In genomic region chr16:8667814-8668213, GRCm38 (mm10) we compare ENCODE assay signal across 10 mouse cellular contexts. TPM values are rescaled to one million over a fixed set of nuclear protein-coding genes. Genes with fewer than 3 reads are reported as not detected.
DNase-seq lines count a peak whose midpoint lies in the region; ATAC-seq and TF ChIP-seq lines count a peak whose summit lies in the region.
"Had no signal": no experiment of that assay in that cellular context is flagged by ENCODE, and none has a peak within 500 bp of the region (broad histone marks: within the 10 kb centered on the region; RNA-seq: fewer than 3 reads in every experiment).

No protein-coding gene starts in this region.

- DNase-seq in hindbrain, postnatal 0 days (ENCODE audit: low spot score): no peak
- peak; percentile 40 for DNase-seq in NIH3T3 (ENCODE audit: low read depth)
- DNase-seq in gastrocnemius, postnatal 36 days: no peak
- no peak for DNase-seq in cerebellum, postnatal 14 days
- no peak for DNase-seq in right cerebral cortex, postnatal 14 days

- peak overlapping the region; percentile 35; the same call in 1 of the 2 replicates for H3K9ac ChIP-seq in hindbrain, embryonic 12.5 days
- H3K9ac ChIP-seq in hindbrain, postnatal 0 days (replicated peaks; ENCODE audit: low read length): no peak overlapping the region
- peak overlapping the region; percentile 46 for H3K9ac ChIP-seq in heart, embryonic 12.5 days
- no peak overlapping the region for H3K9ac ChIP-seq in liver, embryonic 16.5 days (ENCODE audit: low read depth, low read length)

- ATAC-seq in hindbrain, embryonic 12.5 days (ENCODE audit: low FRiP score): no peak
- ATAC-seq in hindbrain, postnatal 0 days: no peak
- ATAC-seq in heart, embryonic 12.5 days (ENCODE audit: insufficient number of reproducible peaks, low FRiP score): no peak
- no peak for ATAC-seq in liver, embryonic 16.5 days (ENCODE audit: low read depth)

- intact Hi-C loops in gastrocnemius, postnatal 36 days (cut with DNase I): no loop called here

- H3K36me3 ChIP-seq in hindbrain, embryonic 12.5 days: peaks cover 17% of the 10 kb centered on the region
- no peaks in the 10 kb centered on the region for H3K36me3 ChIP-seq in hindbrain, postnatal 0 days (ENCODE audit: insufficient read depth, low read length)
- H3K36me3 ChIP-seq in heart, embryonic 12.5 days: peaks cover 17% of the 10 kb centered on the region
- peaks cover 17% of the 10 kb centered on the region for H3K36me3 ChIP-seq in liver, embryonic 16.5 days (ENCODE audit: control insufficient read depth, insufficient read depth)

- no peaks in the 10 kb centered on the region for H3K9me3 ChIP-seq in hindbrain, embryonic 12.5 days (replicated peaks)
- no peaks in the 10 kb centered on the region for H3K9me3 ChIP-seq in hindbrain, postnatal 0 days (ENCODE audit: low read length)
- H3K9me3 ChIP-seq in heart, embryonic 12.5 days (replicated peaks): no peaks in the 10 kb centered on the region
- no peaks in the 10 kb centered on the region for H3K9me3 ChIP-seq in liver, embryonic 16.5 days (replicated peaks; ENCODE audit: control insufficient read depth, low read length)

- H3K27me3 ChIP-seq in hindbrain, embryonic 12.5 days: peaks cover under 1% of the 10 kb centered on the region; the same call in 1 of the 2 replicates
- H3K27me3 ChIP-seq in hindbrain, postnatal 0 days (ENCODE audit: insufficient read depth, low read length): no peaks in the 10 kb centered on the region
- no peaks in the 10 kb centered on the region for H3K27me3 ChIP-seq in heart, embryonic 12.5 days (replicated peaks)
- no peaks in the 10 kb centered on the region for H3K27me3 ChIP-seq in liver, embryonic 16.5 days (ENCODE audit: control insufficient read depth, insufficient read depth, low read depth, low read length)

- WGBS in hindbrain, embryonic 12.5 days: 69% methylated on average over 4 of the region's 4 CpGs
- WGBS in hindbrain, postnatal 0 days: 71% methylated on average over 4 of the region's 4 CpGs
- 59% methylated on average over 4 of the region's 4 CpGs for WGBS in heart, embryonic 12.5 days
- 60% methylated on average over 4 of the region's 4 CpGs for WGBS in liver, embryonic 16.5 days (ENCODE audit: insufficient replicate concordance)

- H3K4me3 ChIP-seq in hindbrain, embryonic 12.5 days: no peak overlapping the region
- no peak overlapping the region for H3K4me3 ChIP-seq in hindbrain, postnatal 0 days (ENCODE audit: low read length)
- no peak overlapping the region for H3K4me3 ChIP-seq in heart, embryonic 12.5 days
- no peak overlapping the region for H3K4me3 ChIP-seq in liver, embryonic 16.5 days (ENCODE audit: low read depth, low read length)

- H3K4me1 ChIP-seq in hindbrain, embryonic 12.5 days: peaks cover 62% of the 10 kb centered on the region
- peaks cover 26% of the 10 kb centered on the region; the same call in 1 of the 2 replicates for H3K4me1 ChIP-seq in hindbrain, postnatal 0 days (ENCODE audit: insufficient read depth, low read length)
- peaks cover 74% of the 10 kb centered on the region for H3K4me1 ChIP-seq in heart, embryonic 12.5 days (replicated peaks)
- H3K4me1 ChIP-seq in liver, embryonic 16.5 days (ENCODE audit: control insufficient read depth, low read depth, low read length): peaks cover 65% of the 10 kb centered on the region

- TF ChIP-seq CTCF in hindbrain, postnatal 0 days (IDR thresholded peaks at IDR 0.05; ENCODE audit: low read depth): no peak

- no peak overlapping the region for H3K27ac ChIP-seq in hindbrain, embryonic 12.5 days
- H3K27ac ChIP-seq in hindbrain, postnatal 0 days: no peak overlapping the region
- peak overlapping the region; percentile 77 for H3K27ac ChIP-seq in heart, embryonic 12.5 days (ENCODE audit: poor library complexity, severe bottlenecking)
- H3K27ac ChIP-seq in liver, embryonic 16.5 days (ENCODE audit: low read length): 0 out of 2 replicates have a peak overlapping the region, but pooled peaks have one; percentile 31

- 0 out of 2 replicates have a peak overlapping the region, but pooled peaks have one; percentile 85 for H3K4me2 ChIP-seq in hindbrain, embryonic 12.5 days (replicated peaks)
- H3K4me2 ChIP-seq in hindbrain, postnatal 0 days (ENCODE audit: low read depth, low read length): no peak overlapping the region
- peak overlapping the region; percentile 89 for H3K4me2 ChIP-seq in heart, embryonic 12.5 days
- H3K4me2 ChIP-seq in liver, embryonic 16.5 days (ENCODE audit: low read depth, low read length): peak overlapping the region; percentile 28

RNA-seq across cellular contexts. Expression of gene Carhsp1, which starts 4.1 kb away (rescaled TPM):
- 229 and 234 TPM in 2 replicates for polyA plus RNA-seq in hindbrain, embryonic 12.5 days (2016; fragmentation: Nextera tagmentation; extraction: Ambion mirVana)
- 120 and 127 TPM in 2 replicates for total RNA-seq in hindbrain, postnatal 0 days (2014; rRNA removed)
- 105 and 110 TPM in 2 replicates for polyA plus RNA-seq in hindbrain, postnatal 0 days (2015; fragmentation: Nextera tagmentation; extraction: Ambion mirVana)
- polyA plus RNA-seq in heart, embryonic 12.5 days (2016; fragmentation: Nextera tagmentation; extraction: Ambion mirVana): 95.8 and 102 TPM in 2 replicates
- polyA plus RNA-seq in liver, embryonic 16.5 days (2015; fragmentation: Nextera tagmentation; extraction: Ambion mirVana): 95.2 and 96.6 TPM in 2 replicates
- 1 to 10 TPM; 5.4 to 6.4 TPM for total RNA-seq in gastrocnemius, postnatal 36 days (2021)

RNA-seq across cellular contexts. Expression of gene Gm5767, which starts 12.8 kb away (rescaled TPM):
- polyA plus RNA-seq in hindbrain, embryonic 12.5 days (2016; fragmentation: Nextera tagmentation; extraction: Ambion mirVana): not detected in 2 replicates
- total RNA-seq in hindbrain, postnatal 0 days (2014; rRNA removed): not detected in 2 replicates
- not detected in 2 replicates for polyA plus RNA-seq in hindbrain, postnatal 0 days (2015; fragmentation: Nextera tagmentation; extraction: Ambion mirVana)
- not detected in 2 replicates for polyA plus RNA-seq in heart, embryonic 12.5 days (2016; fragmentation: Nextera tagmentation; extraction: Ambion mirVana)
- 0.15 TPM in 1 of 2 replicates, not detected in the other for polyA plus RNA-seq in liver, embryonic 16.5 days (2015; fragmentation: Nextera tagmentation; extraction: Ambion mirVana)
- not detected for total RNA-seq in gastrocnemius, postnatal 36 days (2021)
- total RNA-seq: ES-E14 had no signal
- polyA plus RNA-seq: spleen, adult 2 months had no signal

RNA-seq across cellular contexts. Expression of gene Tmem186, which starts 30.3 kb away (rescaled TPM):
- 22.6 and 23.0 TPM in 2 replicates for polyA plus RNA-seq in hindbrain, embryonic 12.5 days (2016; fragmentation: Nextera tagmentation; extraction: Ambion mirVana)
- 18.9 and 19.1 TPM in 2 replicates for total RNA-seq in hindbrain, postnatal 0 days (2014; rRNA removed)
- polyA plus RNA-seq in hindbrain, postnatal 0 days (2015; fragmentation: Nextera tagmentation; extraction: Ambion mirVana): 14.5 and 15.7 TPM in 2 replicates
- polyA plus RNA-seq in heart, embryonic 12.5 days (2016; fragmentation: Nextera tagmentation; extraction: Ambion mirVana): 16.9 TPM in 2 replicates
- polyA plus RNA-seq in liver, embryonic 16.5 days (2015; fragmentation: Nextera tagmentation; extraction: Ambion mirVana): 8.9 and 9.7 TPM in 2 replicates
- 10 to 100 TPM in 1 of 2 experiments, 1 to 10 TPM in 1; 8.9 to 12.5 TPM for total RNA-seq in gastrocnemius, postnatal 36 days (2021)

RNA-seq across cellular contexts. Expression of gene Pmm2, which starts 30.3 kb away (rescaled TPM):
- polyA plus RNA-seq in hindbrain, embryonic 12.5 days (2016; fragmentation: Nextera tagmentation; extraction: Ambion mirVana): 49.6 and 51.0 TPM in 2 replicates
- total RNA-seq in hindbrain, postnatal 0 days (2014; rRNA removed): 33.1 and 44.4 TPM in 2 replicates
- polyA plus RNA-seq in hindbrain, postnatal 0 days (2015; fragmentation: Nextera tagmentation; extraction: Ambion mirVana): 25.7 and 28.5 TPM in 2 replicates
- polyA plus RNA-seq in heart, embryonic 12.5 days (2016; fragmentation: Nextera tagmentation; extraction: Ambion mirVana): 43.1 and 43.3 TPM in 2 replicates
- polyA plus RNA-seq in liver, embryonic 16.5 days (2015; fragmentation: Nextera tagmentation; extraction: Ambion mirVana): 29.5 and 30.1 TPM in 2 replicates
- total RNA-seq in gastrocnemius, postnatal 36 days (2021): 10 to 100 TPM; 16.4 to 18.3 TPM

Comparison
In these comparisons a context has a peak if more than half of its experiments do, and no peak if none do; other contexts are left out.
1. H3K9ac ChIP-seq: peak in hindbrain, embryonic 12.5 days (single experiment) and heart, embryonic 12.5 days (single experiment); none in hindbrain, postnatal 0 days (single experiment) and liver, embryonic 16.5 days (single experiment).
2. H3K27ac ChIP-seq: peak in heart, embryonic 12.5 days (single experiment) and liver, embryonic 16.5 days (single experiment); none in hindbrain, embryonic 12.5 days (single experiment) and hindbrain, postnatal 0 days (single experiment).